Mouse (Mus musculus) liver, adult 2 months (tissue): ENCODE data around the gene Cyp4a12a.
"Not testable (repeated sequence)": the region's sequence is repeated elsewhere in the genome, so short reads cannot be mapped to it uniquely, and the experiment has no call there.

ENCODE experiments used
- CTCF ChIP-seq: fragments of 200-500 bp; IDR thresholded peaks from 2 replicates; pipeline ENCODE4 v1.5.1; 2011; ENCODE audit warnings: low read depth, low read length, control low read depth
- POLR2A ChIP-seq: fragments of 200-500 bp; IDR thresholded peaks from 2 replicates; pipeline ENCODE4 v1.6.1; 2011; ENCODE audit warnings: low read length, control low read depth; ENCODE audit not compliant: insufficient read depth; ENCODE audit errors: extremely low read depth

GRCm38 (mm10) chr4:115264687-115265569 lies 33.9 kb upstream of the Cyp4a12a start:
- not testable (repeated sequence) for TF ChIP-seq POLR2A, CTCF
